Mouse (Mus musculus): ENCODE data around the gene Bmpr1b. TPM values are rescaled to one million over a fixed set of nuclear protein-coding genes. Genes with fewer than 3 reads are reported as not detected.

Gene Bmpr1b
- polyA plus RNA-seq, 1 experiment from 2014 or later, result 4.1 TPM

- Histone ChIP-seq H3K27me3 (no peaks in the 10 kb centered on the region), H3K9me3 (no peaks in the 10 kb centered on the region), H3K9ac (no peak overlapping the region), H3K27ac (replicated peaks) (no peak overlapping the region), H3K36me3 (no peaks in the 10 kb centered on the region), H3K4me2 (no peak overlapping the region), H3K4me3 (no peak overlapping the region), H3K4me1 (replicated peaks) (no peaks in the 10 kb centered on the region)
- no peak for ATAC-seq (ENCODE audit: low FRiP score, low read depth)
- WGBS, result 67% methylated on average over 7 of the region's 7 CpGs
Measured at GRCm38 (mm10) chr3:141850141-141850540, 319.1 kb downstream of the Bmpr1b start.

- H3K27me3 ChIP-seq, result no peaks in the 10 kb centered on the region
- H3K4me3 ChIP-seq, result no peak overlapping the region
- H3K36me3 ChIP-seq, result no peaks in the 10 kb centered on the region
- H3K4me1 ChIP-seq (replicated peaks), result no peaks in the 10 kb centered on the region
- no peak overlapping the region for H3K4me2 ChIP-seq
- no peak for ATAC-seq (ENCODE audit: low FRiP score, low read depth)
- 32% methylated on average over 1 of the region's 1 CpGs for WGBS
- no peak overlapping the region for H3K9ac ChIP-seq
- H3K27ac ChIP-seq (replicated peaks), result no peak overlapping the region
- H3K9me3 ChIP-seq, result no peaks in the 10 kb centered on the region
Measured at GRCm38 (mm10) chr3:141849206-141849605, 320.0 kb downstream of the Bmpr1b start.

GRCm38 (mm10) chr3:141838864-141839263, 330.4 kb downstream of the Bmpr1b start:
- Histone ChIP-seq H3K36me3 (no peaks in the 10 kb centered on the region), H3K27me3 (no peaks in the 10 kb centered on the region), H3K9me3 (no peaks in the 10 kb centered on the region), H3K4me3 (no peak overlapping the region), H3K27ac (replicated peaks) (no peak overlapping the region), H3K4me2 (no peak overlapping the region), H3K9ac (no peak overlapping the region), H3K4me1 (replicated peaks) (no peaks in the 10 kb centered on the region)
- 37% methylated on average over 7 of the region's 7 CpGs for WGBS
- ATAC-seq (ENCODE audit: low FRiP score, low read depth), result no peak

- Histone ChIP-seq H3K27me3 (no peaks in the 10 kb centered on the region), H3K4me1 (replicated peaks) (no peaks in the 10 kb centered on the region), H3K4me3 (no peak overlapping the region), H3K36me3 (peaks cover 9% of the 10 kb centered on the region), H3K4me2 (no peak overlapping the region), H3K9me3 (no peaks in the 10 kb centered on the region), H3K27ac (replicated peaks) (no peak overlapping the region), H3K9ac (no peak overlapping the region)
- WGBS, result 21% methylated on average over 3 of the region's 3 CpGs
- ATAC-seq (ENCODE audit: low FRiP score, low read depth), result peak; percentile 56; the same call in 1 of the 2 replicates
Measured at GRCm38 (mm10) chr3:141831135-141831534, 338.1 kb downstream of the Bmpr1b start.

GRCm38 (mm10) chr3:141828301-141828700, 340.9 kb downstream of the Bmpr1b start:
- 93% methylated on average over 5 of the region's 5 CpGs for WGBS
- Histone ChIP-seq H3K4me2 (no peak overlapping the region), H3K4me1 (replicated peaks) (no peaks in the 10 kb centered on the region), H3K9ac (no peak overlapping the region), H3K36me3 (peaks cover 9% of the 10 kb centered on the region), H3K27me3 (no peaks in the 10 kb centered on the region), H3K27ac (replicated peaks) (no peak overlapping the region), H3K9me3 (no peaks in the 10 kb centered on the region), H3K4me3 (no peak overlapping the region)
- no peak for ATAC-seq (ENCODE audit: low FRiP score, low read depth)

GRCm38 (mm10) chr3:141819331-141819941, 349.8 kb downstream of the Bmpr1b start:
- Histone ChIP-seq H3K4me2 (peak overlapping the region; percentile 32), H3K9me3 (no peaks in the 10 kb centered on the region), H3K9ac (no peak overlapping the region), H3K4me3 (no peak overlapping the region), H3K4me1 (replicated peaks) (peaks cover 24% of the 10 kb centered on the region), H3K27me3 (no peaks in the 10 kb centered on the region), H3K36me3 (no peaks in the 10 kb centered on the region), H3K27ac (replicated peaks) (peak overlapping the region; percentile 51)
- 6% methylated on average over 13 of the region's 13 CpGs for WGBS
- peak; percentile 88 for ATAC-seq (ENCODE audit: low FRiP score, low read depth)

- H3K4me2 ChIP-seq, result peak overlapping the region; percentile 32
- peaks cover 24% of the 10 kb centered on the region for H3K4me1 ChIP-seq (replicated peaks)
- no peaks in the 10 kb centered on the region for H3K36me3 ChIP-seq
- ATAC-seq (ENCODE audit: low FRiP score, low read depth), result peak; percentile 37; the same call in 1 of the 2 replicates
- H3K4me3 ChIP-seq, result no peak overlapping the region
- no peaks in the 10 kb centered on the region for H3K27me3 ChIP-seq
- peak overlapping the region; percentile 51 for H3K27ac ChIP-seq (replicated peaks)
- 6% methylated on average over 3 of the region's 3 CpGs for WGBS
- no peaks in the 10 kb centered on the region for H3K9me3 ChIP-seq
- H3K9ac ChIP-seq, result no peak overlapping the region
Measured at GRCm38 (mm10) chr3:141818615-141819312, 350.5 kb downstream of the Bmpr1b start.

GRCm38 (mm10) chr3:141814776-141815175, 354.4 kb downstream of the Bmpr1b start:
- H3K9me3 ChIP-seq, result no peaks in the 10 kb centered on the region

GRCm38 (mm10) chr3:141811348-141811747, 357.9 kb downstream of the Bmpr1b start:
- 34% methylated on average over 2 of the region's 2 CpGs for WGBS
- Histone ChIP-seq H3K36me3 (no peaks in the 10 kb centered on the region), H3K4me3 (no peak overlapping the region), H3K27ac (replicated peaks) (no peak overlapping the region), H3K4me2 (no peak overlapping the region), H3K9me3 (no peaks in the 10 kb centered on the region), H3K9ac (no peak overlapping the region), H3K27me3 (no peaks in the 10 kb centered on the region), H3K4me1 (replicated peaks) (peaks cover 12% of the 10 kb centered on the region)
- peak; percentile 36; the same call in 1 of the 2 replicates for ATAC-seq (ENCODE audit: low FRiP score, low read depth)

More at GRCm38 (mm10) chr3:141814776-141815175, 354.4 kb downstream of the Bmpr1b start:
- Histone ChIP-seq H3K36me3 (no peaks in the 10 kb centered on the region), H3K4me2 (no peak overlapping the region), H3K9ac (no peak overlapping the region), H3K27ac (replicated peaks) (no peak overlapping the region), H3K4me1 (replicated peaks) (peaks cover 27% of the 10 kb centered on the region), H3K27me3 (no peaks in the 10 kb centered on the region), H3K4me3 (no peak overlapping the region)
- ATAC-seq (ENCODE audit: low FRiP score, low read depth), result no peak
- 68% methylated on average over 1 of the region's 1 CpGs for WGBS

GRCm38 (mm10) chr3:141810944-141811343, 358.3 kb downstream of the Bmpr1b start:
- WGBS, result 24% methylated on average over 7 of the region's 7 CpGs
- H3K4me2 ChIP-seq, result no peak overlapping the region
- H3K36me3 ChIP-seq, result no peaks in the 10 kb centered on the region
- ATAC-seq (ENCODE audit: low FRiP score, low read depth), result peak; percentile 73
- no peak overlapping the region for H3K9ac ChIP-seq
- H3K9me3 ChIP-seq, result no peaks in the 10 kb centered on the region
- no peaks in the 10 kb centered on the region for H3K27me3 ChIP-seq
- H3K27ac ChIP-seq (replicated peaks), result no peak overlapping the region
- H3K4me1 ChIP-seq (replicated peaks), result peaks cover 12% of the 10 kb centered on the region
- no peak overlapping the region for H3K4me3 ChIP-seq

- Histone ChIP-seq H3K9me3 (no peaks in the 10 kb centered on the region), H3K27ac (replicated peaks) (no peak overlapping the region), H3K36me3 (0 out of 2 replicates have a peak, but pooled peaks cover 4% of the 10 kb centered on the region), H3K4me3 (no peak overlapping the region), H3K9ac (no peak overlapping the region), H3K4me1 (replicated peaks) (peaks cover 6% of the 10 kb centered on the region; the same call in 1 of the 2 replicates), H3K27me3 (no peaks in the 10 kb centered on the region), H3K4me2 (no peak overlapping the region)
- WGBS, result 71% methylated on average over 3 of the region's 3 CpGs
- ATAC-seq (ENCODE audit: low FRiP score, low read depth), result no peak
Measured at GRCm38 (mm10) chr3:141809581-141809980, 359.6 kb downstream of the Bmpr1b start.

GRCm38 (mm10) chr3:141804133-141804532, 365.1 kb downstream of the Bmpr1b start:
- Histone ChIP-seq H3K9ac (no peak overlapping the region), H3K4me1 (replicated peaks) (no peaks in the 10 kb centered on the region), H3K36me3 (0 out of 2 replicates have a peak, but pooled peaks cover 4% of the 10 kb centered on the region), H3K27me3 (no peaks in the 10 kb centered on the region), H3K27ac (replicated peaks) (no peak overlapping the region), H3K9me3 (no peaks in the 10 kb centered on the region), H3K4me3 (no peak overlapping the region), H3K4me2 (no peak overlapping the region)
- ATAC-seq (ENCODE audit: low FRiP score, low read depth), result no peak
- 78% methylated on average over 5 of the region's 5 CpGs for WGBS
